Mouse (Mus musculus) ovary, adult 18-20 months (tissue): ENCODE data around the gene Rps6.
"Not testable (repeated sequence)": the region's sequence is repeated elsewhere in the genome, so short reads cannot be mapped to it uniquely, and the experiment has no call there.

Experiments
- DNase-seq: peaks from one replicate; pipeline ENCODE4 v3.0.0; 2022; ENCODE audit warnings: low spot score, mixed read lengths

The Rps6 gene

GRCm38 (mm10) chr4:86852018-86852417 lies 5.2 kb downstream of the Rps6 start:
- DNase-seq: no peak

GRCm38 (mm10) chr4:86851331-86851730 lies 5.9 kb downstream of the Rps6 start:
- DNase-seq: no peak

- DNase-seq: no peak
These were observed 10.0 kb downstream of the Rps6 start for GRCm38 (mm10) chr4:86847246-86847645.

DNA sequence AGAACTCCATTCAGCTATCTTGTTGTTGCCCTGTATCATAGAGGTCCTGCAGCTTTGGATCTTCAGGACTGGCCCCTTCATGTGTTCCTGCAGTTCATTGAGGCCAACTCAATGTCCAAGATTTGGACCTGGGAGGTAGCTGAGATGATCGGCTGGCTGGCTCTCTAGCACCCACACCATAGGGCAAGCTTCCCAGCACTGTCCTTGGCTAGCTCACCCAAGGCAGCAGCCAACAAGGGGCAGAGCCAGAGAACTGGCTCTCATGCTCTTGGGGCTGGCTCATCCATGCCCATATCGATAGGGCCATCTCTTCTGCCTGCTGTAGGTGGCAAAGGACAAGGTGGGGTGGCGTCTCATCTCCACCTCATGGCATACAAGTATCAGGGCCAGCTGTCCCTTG lies 11.8 kb downstream of the Rps6 start:
- DNase-seq: no peak

DNA sequence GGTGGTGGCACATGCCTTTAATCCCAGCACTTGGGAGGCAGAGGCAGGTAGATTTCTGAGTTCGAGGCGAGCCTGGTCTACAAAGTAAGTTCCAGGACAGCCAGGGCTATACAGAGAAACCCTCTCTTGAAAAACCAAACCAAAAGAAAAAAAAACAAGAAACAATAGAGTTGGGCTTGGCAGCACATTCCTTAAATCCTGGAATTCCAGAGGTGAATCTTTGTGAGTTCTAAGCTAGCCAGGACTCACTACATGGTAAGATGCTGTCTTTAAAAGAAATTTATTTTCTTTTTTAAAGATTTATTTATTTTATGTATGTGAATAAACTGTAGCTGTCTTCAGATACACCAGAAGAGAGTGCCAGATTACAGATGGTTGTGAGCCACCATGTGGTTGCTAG lies 16.1 kb downstream of the Rps6 start:
- DNase-seq: not testable (repeated sequence)

- no peak for DNase-seq
These were observed 25.3 kb downstream of the Rps6 start for GRCm38 (mm10) chr4:86831896-86832295.

GRCm38 (mm10) chr4:86825143-86825542 lies 32.1 kb downstream of the Rps6 start:
- no peak for DNase-seq

- DNase-seq: no peak
These were observed 34.0 kb downstream of the Rps6 start for GRCm38 (mm10) chr4:86823169-86823568.

DNA sequence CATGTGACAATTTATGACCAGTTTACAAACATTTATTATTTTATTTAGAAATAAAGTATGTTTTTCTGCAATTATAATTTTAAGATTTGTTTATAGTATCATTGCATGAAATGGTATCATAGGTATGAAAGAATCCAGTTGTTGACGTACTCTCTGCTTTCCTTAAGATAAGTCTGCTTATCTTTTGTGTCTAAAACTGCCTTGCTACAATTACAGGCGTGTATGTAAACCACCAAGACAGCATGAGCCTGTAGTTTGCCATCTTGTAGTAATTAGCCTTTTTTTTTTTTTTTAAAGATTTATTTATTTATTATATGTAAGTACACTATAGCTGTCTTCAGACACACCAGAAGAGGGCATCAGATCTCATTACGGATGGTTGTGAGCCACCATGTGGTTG lies 42.4 kb downstream of the Rps6 start:
- DNase-seq: no peak

GRCm38 (mm10) chr4:86810604-86811003 lies 46.6 kb downstream of the Rps6 start:
- no peak for DNase-seq
